Mouse (Mus musculus) adrenal gland, adult 2 months (tissue): ENCODE data around the gene Spag5. TPM values are rescaled to one million over a fixed set of nuclear protein-coding genes. Genes with fewer than 3 reads are reported as not detected.
"Not testable (repeated sequence)": the region's sequence is repeated elsewhere in the genome, so short reads cannot be mapped to it uniquely, and the experiment has no call there.

Experiments
- DNase-seq: peaks from one replicate; pipeline ENCODE4 v3.0.0; 2021
- long read RNA-seq: library from polyadenylated mRNA; stranded (forward); transcript quantifications from one replicate; pipeline ENCODE4 v2.0.0, GENCODE M21; 2021
- polyA plus RNA-seq: library from polyadenylated mRNA; depleted of rRNA; stranded (reverse); fragments of >200 nt; gene quantifications from 2 replicates; pipeline ENCODE4 v1.2.3, GENCODE M21; 2012; rRNA removed
- total RNA-seq, 2 experiments: library from RNA; stranded (reverse); gene quantifications; 2 replicates each; pipeline ENCODE4 v1.2.3; 2021

Spag5 gene
- 1 to 10 TPM; 3.0 to 4.1 TPM for total RNA-seq
- polyA plus RNA-seq, result 1.9 and 3.6 TPM in 2 replicates
- long read RNA-seq, partial matches to known transcripts, result 1 of 1 reads
- long read RNA-seq, other reads (novel, unspliced or antisense), result 0 of 1 reads

DNA sequence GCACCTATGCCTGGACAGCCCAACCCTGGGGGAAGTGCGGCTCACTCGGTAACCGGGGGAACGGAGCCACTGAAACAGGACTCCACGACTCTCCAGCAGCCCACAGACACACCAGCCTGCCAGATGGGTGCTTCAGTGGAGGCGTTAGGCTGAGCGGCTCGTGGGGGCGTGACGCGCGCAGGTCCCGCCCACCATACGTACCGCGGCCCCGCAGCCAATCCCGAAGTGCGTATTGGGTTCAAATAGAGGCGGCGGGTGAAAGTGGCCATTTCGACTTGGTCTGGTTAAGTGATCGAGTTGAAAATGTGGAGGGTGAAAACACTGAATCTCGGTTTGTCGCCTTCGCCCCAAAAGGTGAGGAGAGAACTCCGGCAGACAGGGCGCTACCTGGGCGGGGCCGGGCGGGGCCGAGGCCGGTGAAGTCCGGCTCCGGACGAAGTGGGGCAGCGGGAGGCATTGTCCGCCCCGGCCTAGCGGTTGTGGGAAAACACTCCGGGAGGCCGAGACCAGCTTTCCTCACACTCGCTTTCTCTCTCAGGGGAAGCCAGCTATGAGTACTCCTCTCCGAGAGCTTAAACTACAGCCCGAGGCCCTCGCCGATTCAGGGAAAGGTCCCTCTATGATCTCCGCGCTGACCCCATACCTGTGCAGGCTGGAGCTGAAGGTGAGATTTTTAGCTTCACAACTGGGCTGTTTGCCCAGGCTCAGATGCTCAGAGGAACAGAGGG lies at the start of gene Spag5:
TSS of gene Spag5 (plus strand) at position 173 of the 728 bp plus-strand sequence.
- peak; percentile 94 for DNase-seq

- DNase-seq, result no peak
These were observed 44.7 kb upstream of the Spag5 start for GRCm38 (mm10) chr11:78256618-78257017.

- DNase-seq, result no peak
These were observed 40.7 kb upstream of the Spag5 start for GRCm38 (mm10) chr11:78260489-78261258.

DNA sequence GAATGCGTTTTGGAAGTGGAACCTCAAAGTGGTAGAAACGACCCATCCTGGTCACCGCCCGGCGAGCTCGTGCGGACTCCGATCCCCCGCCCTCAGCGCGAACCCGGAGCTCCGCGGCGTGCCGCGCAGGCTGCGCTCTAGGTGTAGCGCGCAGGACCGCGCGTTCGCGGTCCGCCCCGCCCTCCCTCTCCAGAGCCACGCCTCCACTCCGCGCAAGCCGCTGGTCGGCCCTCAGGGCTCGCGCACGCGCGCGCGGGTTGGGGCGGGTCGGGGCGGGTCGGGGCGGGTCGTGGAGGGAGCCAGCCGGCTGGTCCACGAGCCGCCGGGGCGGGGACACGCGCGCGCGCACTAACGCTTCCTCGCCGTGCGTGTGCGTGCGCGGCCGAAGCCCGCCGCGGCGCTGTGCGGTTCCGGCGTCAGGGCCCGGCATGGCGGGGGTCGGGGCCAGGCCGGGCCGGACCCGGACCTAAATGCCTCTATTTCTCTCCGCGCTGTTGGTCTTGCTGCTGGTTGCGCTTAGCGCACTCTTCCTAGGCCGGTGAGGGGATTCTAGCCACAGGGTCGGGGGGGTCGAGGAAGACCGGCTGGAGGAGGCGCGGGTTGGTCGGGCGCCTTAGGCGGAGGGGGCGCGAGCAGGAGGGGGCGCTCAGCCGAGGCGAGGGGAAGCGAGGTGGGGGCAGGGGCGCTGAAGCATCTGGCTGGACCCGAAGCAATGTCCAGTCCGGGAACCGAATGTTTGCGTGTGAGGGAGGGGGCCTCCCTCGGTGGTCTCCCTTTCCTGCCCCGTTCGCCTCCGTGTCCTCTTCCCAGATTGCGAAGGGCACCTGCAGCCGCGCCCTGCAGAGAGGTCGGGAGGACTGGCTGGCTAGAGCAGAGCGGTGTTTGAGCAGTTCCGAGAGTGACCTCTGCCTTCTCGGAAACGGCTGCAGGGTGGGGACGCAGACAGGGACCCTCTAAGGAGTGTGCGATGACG lies 39.7 kb upstream of the Spag5 start, which contains the start of gene 2610507B11Rik:
TSS of gene 2610507B11Rik (plus strand) at position 373 of the 973 bp plus-strand sequence.
- DNase-seq, result peak; percentile 96

- peak; percentile 52 for DNase-seq
These were observed 38.8 kb upstream of the Spag5 start for GRCm38 (mm10) chr11:78262550-78262949.

DNA sequence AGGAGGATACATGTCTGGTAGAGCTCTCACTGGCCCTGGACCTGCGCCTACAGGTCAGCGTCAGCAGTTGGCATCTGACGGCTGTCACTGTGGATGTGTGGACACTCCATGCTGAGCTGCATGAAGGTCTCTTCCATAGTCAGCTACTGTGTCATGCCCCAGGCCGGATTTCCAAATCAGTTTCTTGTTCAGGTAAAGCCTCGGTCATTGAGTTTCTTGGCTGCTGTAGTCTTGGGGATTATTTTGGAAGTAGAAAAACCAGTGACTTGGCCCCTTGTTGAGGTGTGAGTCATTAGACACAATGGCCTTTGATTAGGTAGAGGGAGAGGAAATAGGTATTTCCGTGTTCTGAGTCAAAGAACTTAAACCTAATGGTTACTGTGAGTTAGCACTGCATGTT lies 35.8 kb upstream of the Spag5 start:
- DNase-seq, result no peak

GRCm38 (mm10) chr11:78271986-78272385 lies 29.3 kb upstream of the Spag5 start:
- DNase-seq, result no peak

DNA sequence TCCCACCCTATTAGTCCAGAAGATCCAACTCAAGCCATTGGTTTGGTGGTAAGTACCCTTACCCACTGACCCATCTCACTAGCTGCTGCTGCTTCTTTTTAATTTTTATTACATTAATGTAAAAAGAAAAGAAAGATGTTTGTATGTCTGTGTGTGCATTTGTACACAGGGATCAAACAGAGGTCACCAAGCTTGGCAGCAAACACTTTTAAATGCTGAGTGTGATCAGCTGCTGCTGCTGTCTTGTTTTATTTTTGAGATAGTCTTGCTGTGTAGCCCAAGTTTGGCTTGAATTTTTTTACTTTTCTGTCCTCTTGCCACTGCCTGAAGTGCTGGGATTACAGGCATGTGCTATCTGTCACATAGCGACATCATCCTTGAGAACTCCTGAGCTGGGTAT lies 25.7 kb upstream of the Spag5 start:
- DNase-seq, result no peak

DNA sequence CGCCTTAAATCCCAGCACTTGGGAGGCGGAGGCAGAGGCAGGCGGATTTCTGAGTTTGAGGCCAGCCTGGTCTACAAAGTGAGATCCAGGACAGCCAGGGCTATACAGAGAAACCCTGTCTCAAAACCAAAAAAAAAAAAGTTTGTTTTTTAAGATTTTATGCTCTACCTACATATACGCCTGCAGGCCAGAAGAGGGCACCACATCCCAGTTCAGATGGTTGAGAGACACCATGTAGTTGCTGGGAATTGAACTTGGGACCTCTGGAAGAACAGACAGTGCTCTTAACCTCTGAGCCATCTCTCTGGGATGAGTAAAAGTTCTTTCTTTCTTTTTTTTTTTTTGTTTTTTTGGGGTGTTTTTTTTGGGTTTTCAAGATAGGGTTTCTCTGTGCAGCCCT lies 25.2 kb upstream of the Spag5 start:
- DNase-seq, result not testable (repeated sequence)

GRCm38 (mm10) chr11:78278853-78279252 lies 22.5 kb upstream of the Spag5 start:
- no peak for DNase-seq

- DNase-seq, result no peak
These were observed 21.7 kb upstream of the Spag5 start for GRCm38 (mm10) chr11:78279586-78279985.

GRCm38 (mm10) chr11:78289146-78289763 lies 12.1 kb upstream of the Spag5 start:
- DNase-seq, result no peak

DNA sequence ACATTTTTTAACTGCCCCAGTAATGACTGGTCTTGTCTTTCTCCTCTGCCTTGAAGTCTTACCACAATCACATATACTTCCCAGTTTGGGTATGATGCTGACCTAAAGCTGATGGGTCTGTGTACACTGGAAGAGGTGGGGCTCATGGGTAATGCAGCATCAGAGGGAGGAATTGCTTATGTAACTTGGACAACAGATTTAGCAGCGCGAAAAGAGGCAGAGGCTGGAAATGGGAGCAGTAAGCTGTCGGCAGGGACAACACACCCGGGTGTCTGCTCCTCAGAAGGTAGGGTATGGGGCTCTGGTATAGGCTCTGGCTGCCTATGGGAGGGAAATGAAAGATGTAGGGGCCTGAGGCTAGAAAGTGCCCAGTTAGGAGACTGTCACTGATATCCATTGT lies 10.7 kb upstream of the Spag5 start, which contains the start of gene BC030499:
TSS of gene BC030499 (plus strand) at position 188 of the 400 bp plus-strand sequence.
- DNase-seq, result no peak

DNA sequence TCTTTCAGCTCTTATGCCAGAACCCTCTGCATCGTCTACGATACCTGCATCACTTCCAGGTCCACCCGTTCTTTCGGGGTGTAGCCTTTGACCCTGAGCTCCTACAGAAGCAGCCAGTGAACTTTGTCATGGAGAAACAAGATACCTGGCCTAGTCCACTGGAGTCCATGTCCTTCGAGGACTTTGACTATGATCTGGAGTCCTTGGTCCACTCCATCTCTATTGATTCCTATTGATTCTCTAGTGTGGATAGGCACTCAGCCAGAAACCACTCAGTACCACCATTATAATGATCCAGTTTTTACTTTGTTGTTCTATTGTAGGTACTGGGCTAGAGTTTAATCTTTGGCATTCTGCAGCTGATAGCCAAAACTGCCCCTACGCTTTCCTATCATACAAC lies 6.7 kb upstream of the Spag5 start:
- DNase-seq, result no peak

- no peak for DNase-seq
These were observed 412 bp upstream of the Spag5 start for GRCm38 (mm10) chr11:78300917-78301316.

- peak; percentile 48 for DNase-seq
These were observed 3.9 kb downstream of the Spag5 start for GRCm38 (mm10) chr11:78305272-78305671.

- peak; percentile 55 for DNase-seq
These were observed 9.7 kb downstream of the Spag5 start for GRCm38 (mm10) chr11:78310861-78311511.

DNA sequence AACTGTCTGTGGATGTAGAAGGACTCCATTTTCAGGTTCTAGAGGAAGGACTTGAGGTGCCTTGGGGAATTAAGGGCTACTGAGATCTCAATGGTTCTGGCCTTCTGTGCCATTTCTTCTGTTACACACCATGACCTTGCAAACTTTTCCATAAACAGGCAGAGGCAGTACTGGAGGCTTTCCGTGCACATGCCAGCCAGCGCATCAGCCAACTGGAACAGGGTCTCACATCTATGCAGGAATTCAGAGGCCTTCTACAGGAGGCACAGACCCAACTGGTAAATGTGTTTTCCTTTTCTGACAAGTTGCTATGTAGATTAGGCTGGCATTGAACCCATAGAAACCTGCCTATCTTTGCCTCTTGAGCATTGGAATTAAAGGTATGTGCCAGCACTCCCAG lies 12.3 kb downstream of the Spag5 start:
- peak; percentile 52 for DNase-seq

DNA sequence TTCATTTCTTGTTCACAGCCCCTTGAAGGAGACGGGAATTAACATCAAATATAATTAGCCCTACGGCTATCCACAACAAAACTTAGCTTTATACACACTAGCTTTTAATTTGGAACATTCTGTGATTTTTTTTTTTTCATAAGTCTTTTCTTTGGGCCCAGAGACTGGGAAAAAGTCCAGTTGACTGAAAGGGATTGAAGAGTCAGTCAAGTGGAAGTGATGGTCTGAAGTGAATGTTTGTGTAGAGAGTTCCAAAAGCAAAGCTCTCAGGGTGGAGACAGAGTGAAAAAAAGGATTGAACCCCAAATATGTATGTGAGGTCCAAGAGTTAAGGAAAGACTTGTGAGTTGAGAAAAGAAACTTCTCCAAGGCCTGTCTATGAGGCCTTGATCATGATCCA lies 17.1 kb downstream of the Spag5 start:
- no peak for DNase-seq

DNA sequence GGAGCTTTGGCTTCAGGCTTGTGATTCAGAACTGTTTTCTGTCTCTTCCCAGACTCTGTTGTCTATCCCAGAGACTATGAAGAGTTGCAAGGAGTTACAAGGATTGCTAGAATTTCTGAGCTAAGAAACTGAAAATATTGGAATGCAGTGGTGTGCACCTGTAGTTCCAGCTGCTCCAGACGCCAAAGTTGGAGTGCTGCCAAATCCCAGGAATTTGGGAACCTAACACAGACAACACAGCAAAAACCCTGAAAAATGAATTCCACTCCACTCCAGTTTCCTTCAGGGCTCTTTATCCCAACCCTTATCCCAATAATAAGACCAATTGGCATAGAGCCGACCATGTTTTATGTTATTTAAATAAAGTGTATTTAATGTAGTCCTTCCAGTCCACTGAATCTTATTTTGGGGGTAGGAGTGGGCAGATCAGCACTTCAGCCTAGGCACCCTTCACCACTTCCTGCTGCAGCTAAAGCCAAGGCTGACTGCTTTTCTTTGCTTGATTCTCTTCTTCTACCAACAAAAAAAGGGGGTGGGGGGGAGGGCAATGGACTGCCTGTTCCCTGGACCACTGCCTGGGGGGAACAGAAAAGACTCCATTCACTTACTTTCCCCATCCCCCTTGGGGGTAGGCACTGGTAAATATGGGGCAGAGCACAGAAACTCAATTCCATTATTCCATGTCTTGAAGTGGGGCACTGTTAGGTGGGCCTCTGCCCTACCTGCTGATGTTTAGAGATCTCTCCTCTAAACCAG lies 20.9 kb downstream of the Spag5 start:
- no peak for DNase-seq
